Mouse (Mus musculus) brain, embryonic 14.5 days (tissue): ENCODE data around the gene Prkag1. TPM values are rescaled to one million over a fixed set of nuclear protein-coding genes. Genes with fewer than 3 reads are reported as not detected.

Source experiments
- DNase-seq: peaks from one replicate; pipeline ENCODE4 v3.0.0-alpha.2; 2011; ENCODE audit warnings: low read depth
- CTCF ChIP-seq: fragments of 200-500 bp; IDR thresholded peaks from 2 replicates; pipeline ENCODE4 v1.5.1; 2012; ENCODE audit warnings: inconsistent platforms, mild to moderate bottlenecking, moderate library complexity, borderline replicate concordance; ENCODE audit not compliant: insufficient read depth, insufficient read length; ENCODE audit errors: extremely low read depth
- POLR2A ChIP-seq: fragments of 200-500 bp; IDR thresholded peaks from 2 replicates; pipeline ENCODE4 v1.6.1; 2012; ENCODE audit warnings: mild to moderate bottlenecking, inconsistent platforms, borderline replicate concordance; ENCODE audit not compliant: poor library complexity, insufficient read depth, insufficient read length, severe bottlenecking; ENCODE audit errors: extremely low read depth
- polyA plus RNA-seq: library from polyadenylated mRNA; depleted of rRNA; stranded (reverse); fragments of >200 nt; gene quantifications from 2 replicates; pipeline ENCODE4 v1.2.3, GENCODE M21; 2012

Prkag1 gene
- polyA plus RNA-seq, 1 experiment, result 71.8 TPM

DNA sequence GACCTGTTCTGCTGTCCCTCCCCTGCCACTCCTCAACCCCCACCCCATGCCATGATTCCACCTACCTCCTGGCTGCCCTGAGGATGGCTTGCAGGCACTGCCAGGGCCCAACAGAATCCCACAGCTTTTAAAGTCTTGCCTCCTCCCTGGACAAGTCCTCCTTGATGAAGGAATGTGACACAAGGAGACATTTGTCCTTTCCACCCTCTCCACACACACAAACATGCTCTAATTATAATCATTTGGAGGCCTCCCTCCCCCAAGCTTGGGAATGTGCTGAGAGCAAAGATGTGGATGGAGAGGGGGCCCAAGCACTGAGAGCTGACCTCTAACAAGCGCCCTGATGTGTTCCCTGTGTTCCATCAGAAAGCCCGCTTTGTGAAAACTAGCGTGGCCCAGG is 21.9 kb downstream of the Prkag1 start, which contains the start of gene Ddn:
Gene Ddn (minus strand): TSS at position 101 of the 400 bp plus-strand sequence.
- DNase-seq, result no peak
- TF ChIP-seq CTCF (no peak), POLR2A (no peak)

DNA sequence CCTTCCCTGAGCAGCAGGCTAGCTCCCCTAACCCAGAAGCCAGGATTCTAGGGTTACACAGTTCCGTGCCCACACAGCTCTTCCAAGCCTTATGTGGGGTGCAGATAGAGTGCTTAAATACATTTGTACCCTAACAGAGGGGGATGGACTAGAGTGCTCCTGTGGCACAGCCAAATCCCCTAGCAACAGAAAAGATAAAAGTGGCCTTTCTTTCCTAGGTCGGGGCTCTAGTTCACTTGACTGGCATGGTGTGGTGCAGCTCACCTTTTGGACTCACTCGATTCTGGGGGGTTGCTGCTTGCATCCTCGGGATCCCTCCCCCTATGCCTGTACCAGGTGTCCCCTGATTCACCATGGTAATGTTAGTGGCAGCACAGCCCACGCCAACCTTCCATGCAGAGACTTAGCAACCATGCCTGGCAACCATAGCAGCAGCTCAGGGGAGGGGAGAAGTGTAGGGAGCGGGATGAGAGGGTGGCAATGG is 22.6 kb downstream of the Prkag1 start:
- no peak for TF ChIP-seq POLR2A
- TF ChIP-seq CTCF, result no peak
- DNase-seq, result peak; percentile 50

DNA sequence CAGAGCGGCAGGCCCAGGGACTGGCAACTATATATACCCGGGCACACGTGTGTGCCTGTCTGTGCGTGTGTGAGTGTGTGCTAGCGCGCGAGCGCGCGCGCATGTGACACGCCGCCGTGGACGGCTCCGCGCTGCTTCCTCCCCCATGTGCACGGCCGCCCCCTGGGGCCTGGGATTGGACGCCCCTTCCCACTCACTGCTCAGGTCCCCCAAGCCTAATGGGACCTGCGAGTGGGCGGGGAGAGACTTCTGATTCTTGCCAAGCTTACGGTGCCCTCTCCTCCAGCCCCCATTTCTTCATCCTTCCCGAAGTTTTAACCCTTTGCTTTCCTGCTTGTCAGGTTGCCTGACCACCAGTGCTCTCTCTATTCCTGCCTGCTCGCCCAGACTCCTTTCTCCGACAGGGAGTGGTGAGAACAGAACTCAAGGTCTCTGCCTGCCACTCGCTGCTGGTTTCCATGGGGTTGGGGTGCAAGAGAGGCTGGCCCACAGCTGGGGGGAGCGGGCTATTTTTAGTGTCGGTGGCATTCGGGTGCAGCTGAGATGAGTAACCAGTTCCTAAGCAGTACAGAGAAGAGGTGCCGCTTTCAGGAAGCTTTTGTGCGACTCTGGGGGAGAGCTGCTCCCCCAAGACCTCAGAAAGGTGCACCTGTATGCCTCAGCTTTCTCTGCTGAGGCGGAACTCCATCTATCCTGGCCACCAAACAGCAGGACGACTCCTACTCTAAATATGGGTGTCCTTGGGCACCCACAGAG is 23.2 kb downstream of the Prkag1 start:
- no peak for TF ChIP-seq POLR2A
- no peak for TF ChIP-seq CTCF
- peak; percentile 66 for DNase-seq

DNA sequence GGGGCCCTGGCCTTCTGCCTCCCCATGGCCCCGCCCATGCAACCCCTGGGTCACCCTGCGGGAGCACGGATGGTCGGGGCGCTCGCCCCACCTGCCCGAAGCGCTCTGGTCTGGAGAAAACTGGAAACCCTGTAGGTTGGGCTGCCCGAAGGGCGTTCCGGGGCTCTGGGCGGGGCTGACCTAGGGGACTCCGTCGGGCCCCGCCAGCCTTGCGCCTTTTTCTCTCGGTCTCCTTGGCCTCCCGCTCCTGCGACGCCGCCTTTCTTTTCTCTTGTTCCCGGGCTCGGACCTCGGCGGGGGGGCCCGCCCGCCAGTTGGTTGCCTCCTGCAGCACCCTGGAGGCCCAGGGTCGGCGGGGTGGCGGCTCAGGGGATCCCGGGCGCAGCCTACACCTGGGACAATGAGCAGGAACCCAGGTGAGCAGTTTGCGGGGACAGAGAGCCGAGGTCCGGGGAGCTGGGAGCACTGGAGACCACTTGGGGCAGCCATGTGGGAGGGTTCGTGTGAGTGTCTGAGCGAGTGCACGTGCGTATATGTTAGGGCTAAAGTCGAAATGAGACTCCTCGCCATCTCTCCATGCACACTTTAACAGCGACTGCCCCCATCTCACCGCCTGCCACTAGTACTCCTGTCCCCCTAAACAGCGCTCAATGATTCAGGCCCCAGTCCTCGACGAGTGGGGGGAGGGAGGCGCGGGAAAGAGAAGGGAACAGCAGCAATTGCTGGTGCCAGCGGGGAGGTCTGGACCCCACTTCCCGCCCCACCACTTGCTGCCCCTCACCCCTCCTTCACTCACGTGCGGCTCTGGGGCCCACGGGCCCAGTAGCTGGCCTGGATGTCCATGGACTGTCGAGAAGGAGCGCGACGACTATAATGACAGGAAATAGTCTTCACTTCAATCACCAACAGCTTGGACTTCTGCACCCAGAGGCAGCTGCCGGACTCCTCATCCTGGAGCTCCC is 24.2 kb downstream of the Prkag1 start:
- no peak for DNase-seq
- no peak for TF ChIP-seq CTCF
- TF ChIP-seq POLR2A, result no peak

DNA sequence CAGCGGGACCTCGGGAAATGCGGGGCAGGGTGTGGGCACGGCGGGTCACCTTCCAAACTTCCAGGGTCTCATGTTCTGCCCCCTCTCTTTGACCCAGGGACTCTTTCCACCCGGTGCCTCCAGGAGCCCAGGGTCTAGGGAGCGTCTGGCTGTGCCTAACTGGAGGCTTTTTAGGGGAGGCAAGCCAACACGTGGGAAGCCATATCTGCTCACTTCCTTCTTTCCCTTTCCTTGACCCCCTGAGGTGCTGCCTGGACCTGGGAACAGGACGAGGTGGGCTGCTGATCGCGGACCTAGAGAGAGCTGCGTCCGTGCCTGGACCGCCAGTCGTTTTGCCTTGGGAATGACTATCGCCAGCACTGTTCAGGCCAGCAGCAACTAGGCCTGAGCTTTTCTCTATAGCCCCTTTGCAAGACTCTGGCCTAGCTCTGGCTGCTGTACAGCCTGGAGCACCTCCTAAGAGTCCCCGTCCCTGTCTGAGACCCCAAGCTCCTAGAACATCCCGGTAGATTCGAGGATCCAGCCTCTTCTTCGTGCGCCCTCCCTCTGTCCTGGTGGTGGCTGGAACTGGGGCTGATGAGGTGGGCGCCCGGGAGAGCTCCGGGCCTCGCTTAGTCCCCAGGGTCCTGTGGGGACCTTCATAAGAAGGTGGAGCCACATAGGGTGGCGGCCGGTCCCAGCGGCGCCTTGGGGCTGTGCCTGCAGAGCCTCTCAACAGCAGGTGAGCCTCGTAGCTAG is 25.1 kb downstream of the Prkag1 start:
- no peak for DNase-seq
- TF ChIP-seq POLR2A, result no peak
- TF ChIP-seq CTCF, result no peak

DNA sequence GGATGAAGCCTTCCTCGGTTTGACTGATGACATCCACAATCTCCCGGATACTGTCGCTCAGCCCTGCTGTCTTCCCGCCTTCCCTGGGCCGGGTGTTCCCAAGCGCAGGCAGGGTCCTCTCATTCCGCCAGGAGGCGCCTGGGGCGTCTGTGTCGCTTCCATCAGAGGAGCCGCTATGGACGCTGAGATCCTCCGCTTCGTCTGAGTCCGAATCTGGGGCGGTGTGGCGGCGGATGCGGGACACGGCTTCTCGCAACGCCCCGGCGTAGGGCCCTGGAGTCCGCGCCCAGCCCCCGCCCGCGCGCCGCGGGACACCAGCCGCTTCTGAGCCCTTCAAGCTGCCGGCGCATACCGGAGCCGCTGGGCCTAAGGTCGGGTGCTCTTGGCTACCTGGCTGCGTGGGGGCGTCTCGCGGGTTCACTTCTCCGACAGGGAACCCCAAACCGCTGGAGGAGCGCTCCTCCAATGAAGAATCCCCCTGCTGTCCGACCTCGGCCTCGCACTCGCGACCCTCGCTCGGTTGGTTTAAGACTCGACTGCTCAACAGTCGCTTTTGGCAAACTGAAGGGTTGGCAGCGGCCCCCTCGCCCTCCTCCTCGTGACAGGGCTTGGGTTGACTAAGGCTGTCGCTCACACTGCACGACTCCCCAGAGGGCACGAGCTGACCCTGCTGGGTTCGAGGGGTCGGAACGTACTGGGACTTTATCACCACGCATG is 25.8 kb downstream of the Prkag1 start:
- TF ChIP-seq POLR2A, result no peak
- peak; percentile 78 for TF ChIP-seq CTCF
- peak; percentile 75 for DNase-seq

DNA sequence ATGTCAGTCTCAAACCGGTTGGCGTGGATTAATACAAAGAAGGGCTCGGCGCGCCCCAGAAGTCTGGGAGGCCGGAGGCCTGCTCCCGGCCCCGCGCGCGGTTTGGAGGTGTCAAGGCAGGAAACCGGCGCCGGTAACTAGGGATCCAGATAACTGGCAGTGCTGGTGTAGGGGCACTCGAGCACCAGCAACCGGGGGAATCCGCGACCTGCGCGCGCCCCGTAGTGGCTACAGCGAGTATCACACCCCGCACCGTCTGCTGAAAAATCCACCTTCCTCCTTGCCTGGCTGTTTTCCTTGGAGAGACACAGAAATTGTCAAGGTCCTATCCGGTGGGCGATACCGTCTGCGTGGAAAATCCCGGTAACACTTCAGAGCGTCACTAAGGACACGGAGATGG is 27.3 kb downstream of the Prkag1 start:
- DNase-seq, result peak; percentile 85
- no peak for TF ChIP-seq POLR2A
- TF ChIP-seq CTCF, result peak; percentile 91

DNA sequence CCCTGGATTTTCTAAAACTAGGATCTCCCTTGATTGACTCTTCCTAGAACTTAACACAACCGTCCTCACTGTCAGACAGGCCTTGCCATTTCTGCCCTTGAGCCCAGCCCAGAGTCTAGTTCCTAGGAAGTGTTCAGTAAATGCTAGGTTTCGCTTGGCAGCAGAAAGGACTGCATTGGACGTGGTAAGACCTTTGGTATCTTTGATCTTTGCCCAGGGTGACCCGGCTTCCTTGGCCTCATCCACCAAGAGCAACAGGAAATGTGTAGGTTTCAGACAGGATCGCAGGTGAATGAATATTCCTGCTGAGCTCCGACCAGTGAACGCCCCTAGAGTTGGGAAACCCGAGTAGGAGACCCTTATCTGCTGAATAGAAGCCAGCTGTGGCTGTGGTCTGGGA is 28.4 kb downstream of the Prkag1 start:
- TF ChIP-seq CTCF, result no peak
- no peak for TF ChIP-seq POLR2A
- DNase-seq, result no peak

DNA sequence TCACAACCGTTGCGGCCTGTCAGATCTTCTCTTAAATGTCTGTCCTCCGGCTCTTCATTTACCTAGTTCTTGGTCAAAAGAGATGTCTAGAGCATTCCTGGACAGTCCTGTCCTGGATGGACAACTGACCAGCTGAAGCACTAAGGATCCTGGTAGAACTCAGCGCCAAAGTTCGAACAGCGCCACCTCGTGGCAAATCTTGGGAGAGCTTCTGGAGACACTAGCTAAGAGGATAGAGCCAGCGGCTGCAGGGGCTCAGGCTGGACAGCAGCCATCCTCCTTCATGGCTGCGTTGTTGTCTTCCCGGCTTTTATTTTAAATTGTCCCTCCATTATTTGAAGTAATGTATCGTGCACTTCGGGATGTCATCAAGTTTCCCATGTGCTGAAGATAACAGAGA is 31.9 kb downstream of the Prkag1 start:
- DNase-seq, result peak; percentile 78
- TF ChIP-seq CTCF (peak; percentile 92), POLR2A (no peak)

DNA sequence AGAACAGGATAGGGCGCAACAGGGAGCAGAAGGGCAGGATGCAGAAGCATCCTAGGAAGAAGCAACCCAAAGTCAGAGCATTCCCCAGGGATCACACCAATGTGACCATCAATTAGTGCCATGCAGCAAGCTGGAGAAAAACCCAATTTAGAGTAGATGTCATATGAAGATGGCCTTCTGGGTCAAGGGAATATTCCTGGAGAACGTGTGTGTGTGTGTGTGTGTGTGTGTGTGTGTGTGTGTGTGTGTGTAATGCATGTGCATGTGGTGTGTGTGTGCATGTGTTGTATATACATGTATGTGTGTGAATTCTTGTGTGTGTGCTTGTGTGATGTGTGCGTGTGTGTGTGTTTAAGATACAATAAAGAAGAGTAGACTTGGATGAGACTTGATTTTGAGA is 32.4 kb downstream of the Prkag1 start:
- TF ChIP-seq POLR2A (no peak), CTCF (no peak)
- DNase-seq, result no peak
